Mouse (Mus musculus): ENCODE results near the gene Irf4. TPM values are rescaled to one million over a fixed set of nuclear protein-coding genes. Genes with fewer than 3 reads are reported as not detected.

Irf4 gene
- polyA plus RNA-seq, 1 experiment from 2014 or later, result not detected

DNA sequence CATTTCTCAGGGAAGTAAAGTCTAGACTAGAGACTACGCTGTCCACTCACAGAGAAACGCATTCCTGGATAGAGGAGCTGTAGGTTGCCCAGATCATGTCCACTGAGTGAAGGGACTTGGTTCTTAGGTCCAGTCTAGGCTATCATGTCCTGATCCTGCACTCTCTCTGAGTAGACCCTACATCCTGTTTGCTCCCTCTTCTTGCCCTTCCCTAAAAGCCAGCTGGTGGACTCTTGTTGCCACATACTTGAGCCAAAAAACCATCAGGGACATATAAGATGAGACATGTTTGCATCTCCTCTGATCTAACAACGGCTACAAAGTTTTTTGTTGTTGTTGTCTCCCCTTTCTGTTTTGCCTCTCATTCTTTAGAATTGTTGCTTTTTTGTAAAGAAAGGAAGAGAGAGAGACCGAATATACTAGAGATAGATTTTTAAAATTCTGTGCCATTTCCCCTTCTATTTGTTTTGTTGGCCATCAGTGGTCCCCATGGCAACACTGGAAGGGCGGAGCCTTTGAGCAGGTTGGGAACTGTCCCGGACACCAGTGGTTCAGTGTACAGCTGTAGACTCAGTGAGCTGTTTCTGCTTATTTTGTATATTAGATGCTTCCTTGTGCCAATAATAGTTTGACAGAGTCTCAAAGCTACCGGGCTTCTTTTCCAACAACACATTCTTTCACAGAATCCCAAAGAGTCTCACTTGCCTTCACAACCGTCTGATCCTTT, 15.2 kb downstream of the Irf4 start:
- H3K27me3 ChIP-seq (ENCODE audit: control insufficient read depth, insufficient read depth, low read length), result no peaks in the 10 kb centered on the region
- no peak overlapping the region for H3K4me2 ChIP-seq (ENCODE audit: low read depth, low read length)
- no peak overlapping the region for H3K9ac ChIP-seq (replicated peaks; ENCODE audit: low read depth, low read length)
- no peak overlapping the region for H3K27ac ChIP-seq (ENCODE audit: low read depth, low read length)
- H3K4me1 ChIP-seq (ENCODE audit: control insufficient read depth, insufficient read depth, low read length), result no peaks in the 10 kb centered on the region
- H3K36me3 ChIP-seq (ENCODE audit: control insufficient read depth, insufficient read depth, low read length), result no peaks in the 10 kb centered on the region
- 88% methylated on average over 8 of the region's 8 CpGs for WGBS
- ATAC-seq (ENCODE audit: low read depth), result no peak
- H3K9me3 ChIP-seq (ENCODE audit: control insufficient read depth, low read length), result no peaks in the 10 kb centered on the region
- H3K4me3 ChIP-seq (ENCODE audit: low read depth, low read length), result no peak overlapping the region

DNA sequence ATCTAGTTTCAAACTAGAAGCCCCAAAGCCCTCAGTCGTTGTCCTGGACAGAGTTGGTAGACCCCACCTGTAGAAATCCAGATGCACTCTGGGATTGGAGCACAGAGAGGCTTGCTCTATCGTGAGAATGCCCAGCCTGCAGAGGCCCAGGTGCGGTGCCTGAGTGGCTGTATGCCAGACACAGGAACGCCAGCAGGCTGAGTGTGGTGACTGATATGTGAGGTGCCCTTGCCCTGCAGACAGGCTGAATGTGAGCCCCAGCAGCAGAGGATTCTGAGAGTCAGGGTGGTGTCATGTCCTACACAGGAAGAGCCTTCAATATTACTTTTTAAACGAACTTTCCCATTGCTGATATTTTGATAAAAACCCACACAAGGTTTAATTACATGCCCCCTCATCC, 16.9 kb downstream of the Irf4 start:
- Histone ChIP-seq H3K27me3 (ENCODE audit: control insufficient read depth, insufficient read depth, low read length) (no peaks in the 10 kb centered on the region), H3K36me3 (ENCODE audit: control insufficient read depth, insufficient read depth, low read length) (no peaks in the 10 kb centered on the region), H3K9me3 (ENCODE audit: control insufficient read depth, low read length) (no peaks in the 10 kb centered on the region), H3K4me1 (ENCODE audit: control insufficient read depth, insufficient read depth, low read length) (no peaks in the 10 kb centered on the region), H3K4me2 (ENCODE audit: low read depth, low read length) (no peak overlapping the region), H3K27ac (ENCODE audit: low read depth, low read length) (no peak overlapping the region), H3K9ac (replicated peaks; ENCODE audit: low read depth, low read length) (no peak overlapping the region), H3K4me3 (ENCODE audit: low read depth, low read length) (no peak overlapping the region)
- no peak for ATAC-seq (ENCODE audit: low read depth)
- 89% methylated on average over 5 of the region's 5 CpGs for WGBS

DNA sequence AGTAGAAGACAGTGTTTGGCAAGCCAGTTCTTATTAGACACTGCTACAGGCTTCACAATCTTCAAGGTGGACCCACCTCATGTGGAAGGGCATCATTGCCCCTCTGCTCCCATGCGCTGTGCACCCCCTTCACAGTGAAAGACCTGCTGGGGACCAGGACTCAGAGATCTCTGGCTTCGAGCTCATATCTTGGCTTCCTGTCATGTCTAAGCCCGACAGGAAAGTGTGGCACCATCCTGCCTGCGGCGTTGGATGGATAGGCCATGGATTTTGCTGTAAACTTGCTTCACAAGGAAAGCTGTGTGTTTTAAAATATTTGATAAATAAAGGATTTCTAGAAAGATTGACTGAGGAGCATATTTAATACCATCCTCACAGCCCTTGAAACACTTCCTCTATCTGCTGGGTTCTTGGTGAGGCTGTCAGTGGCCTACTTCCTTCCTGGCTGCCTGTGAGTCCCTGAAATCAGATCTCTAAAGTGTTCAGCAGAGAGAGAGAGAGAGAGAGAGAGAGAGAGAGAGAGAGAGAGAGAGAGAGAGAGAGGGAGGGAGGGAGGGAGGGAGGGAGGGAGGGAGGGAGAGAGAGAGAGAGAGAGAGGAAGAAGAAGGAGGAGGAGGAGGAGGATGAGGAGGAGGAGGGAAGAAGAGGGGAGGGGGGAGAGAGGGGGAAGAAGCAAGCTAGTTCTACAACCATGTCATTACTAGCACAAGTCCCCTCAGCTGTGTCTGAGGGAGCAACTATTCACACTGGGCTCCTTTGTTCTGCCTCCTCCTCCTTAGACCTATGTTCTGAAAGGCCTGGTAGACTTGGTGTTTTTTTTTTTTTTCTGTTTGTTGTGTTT, 17.8 kb downstream of the Irf4 start:
- Histone ChIP-seq H3K4me3 (ENCODE audit: low read depth, low read length) (no peak overlapping the region), H3K4me2 (ENCODE audit: low read depth, low read length) (no peak overlapping the region), H3K9ac (replicated peaks; ENCODE audit: low read depth, low read length) (no peak overlapping the region), H3K36me3 (ENCODE audit: control insufficient read depth, insufficient read depth, low read length) (no peaks in the 10 kb centered on the region), H3K9me3 (ENCODE audit: control insufficient read depth, low read length) (no peaks in the 10 kb centered on the region), H3K27ac (ENCODE audit: low read depth, low read length) (no peak overlapping the region), H3K4me1 (ENCODE audit: control insufficient read depth, insufficient read depth, low read length) (no peaks in the 10 kb centered on the region), H3K27me3 (ENCODE audit: control insufficient read depth, insufficient read depth, low read length) (no peaks in the 10 kb centered on the region)
- no peak for ATAC-seq (ENCODE audit: low read depth)
- 95% methylated on average over 5 of the region's 5 CpGs for WGBS

DNA sequence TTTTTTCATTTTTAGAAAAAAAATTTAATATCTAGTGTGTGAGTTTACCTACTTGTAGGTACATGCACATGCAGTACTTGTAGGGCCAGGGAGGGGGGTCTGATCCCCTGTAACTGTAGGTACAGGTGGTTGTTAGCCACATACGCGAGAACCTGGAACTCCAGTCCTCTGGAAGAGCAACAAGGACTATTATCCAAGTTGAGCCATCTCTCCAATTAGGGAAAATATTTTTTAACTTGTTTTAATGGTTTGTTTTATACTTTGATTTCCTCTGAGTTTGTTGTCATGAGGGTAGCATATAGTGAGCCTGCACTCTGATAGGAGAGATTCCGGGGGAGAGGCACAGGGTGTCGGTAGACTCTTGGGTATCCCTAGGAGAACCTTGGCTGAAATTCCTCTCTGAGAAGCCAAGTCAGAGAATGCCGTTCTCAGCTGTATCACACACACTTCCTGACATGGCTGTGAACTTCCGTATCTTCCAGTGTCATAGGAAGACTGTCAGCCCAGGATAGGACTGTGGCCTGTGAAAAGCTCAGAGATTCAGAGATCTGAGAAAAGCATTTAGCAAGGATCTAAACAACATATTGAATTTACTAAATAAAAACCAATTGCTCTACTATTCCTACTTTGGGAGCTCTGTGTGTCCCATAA, 18.6 kb downstream of the Irf4 start:
- Histone ChIP-seq H3K9ac (replicated peaks; ENCODE audit: low read depth, low read length) (no peak overlapping the region), H3K27me3 (ENCODE audit: control insufficient read depth, insufficient read depth, low read length) (no peaks in the 10 kb centered on the region), H3K36me3 (ENCODE audit: control insufficient read depth, insufficient read depth, low read length) (no peaks in the 10 kb centered on the region), H3K4me3 (ENCODE audit: low read depth, low read length) (no peak overlapping the region), H3K9me3 (ENCODE audit: control insufficient read depth, low read length) (no peaks in the 10 kb centered on the region), H3K27ac (ENCODE audit: low read depth, low read length) (no peak overlapping the region), H3K4me1 (ENCODE audit: control insufficient read depth, insufficient read depth, low read length) (no peaks in the 10 kb centered on the region), H3K4me2 (ENCODE audit: low read depth, low read length) (no peak overlapping the region)
- WGBS, result 90% methylated on average over 6 of the region's 6 CpGs
- ATAC-seq (ENCODE audit: low read depth), result no peak

DNA sequence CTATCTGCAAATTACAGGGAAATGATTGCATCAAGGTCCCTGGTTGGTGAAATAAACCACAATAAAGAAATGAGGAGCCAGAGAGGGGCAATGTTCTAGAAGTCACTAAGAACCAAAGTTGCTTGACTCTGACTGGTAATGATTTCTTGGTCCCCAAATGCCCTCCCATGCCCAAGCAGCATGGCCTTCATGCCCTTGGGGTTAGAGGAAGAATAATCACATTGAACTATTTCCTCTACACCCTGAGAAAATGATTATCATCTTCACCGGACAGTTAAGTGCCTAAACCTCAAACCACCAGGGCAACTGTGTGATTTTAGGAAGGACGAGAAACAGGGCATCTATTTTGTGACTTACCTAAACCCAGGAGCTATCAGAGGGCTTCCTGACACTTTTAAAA, 27.0 kb downstream of the Irf4 start:
- no peaks in the 10 kb centered on the region for H3K36me3 ChIP-seq (ENCODE audit: control insufficient read depth, insufficient read depth, low read length)
- H3K4me1 ChIP-seq (ENCODE audit: control insufficient read depth, insufficient read depth, low read length), result no peaks in the 10 kb centered on the region
- WGBS, result 89% methylated on average over 2 of the region's 2 CpGs
- no peak overlapping the region for H3K27ac ChIP-seq (ENCODE audit: low read depth, low read length)
- H3K4me2 ChIP-seq (ENCODE audit: low read depth, low read length), result no peak overlapping the region
- no peak overlapping the region for H3K9ac ChIP-seq (replicated peaks; ENCODE audit: low read depth, low read length)
- no peak for ATAC-seq (ENCODE audit: low read depth)
- H3K4me3 ChIP-seq (ENCODE audit: low read depth, low read length), result no peak overlapping the region
- H3K9me3 ChIP-seq (ENCODE audit: control insufficient read depth, low read length), result no peaks in the 10 kb centered on the region
- H3K27me3 ChIP-seq (ENCODE audit: control insufficient read depth, insufficient read depth, low read length), result no peaks in the 10 kb centered on the region

DNA sequence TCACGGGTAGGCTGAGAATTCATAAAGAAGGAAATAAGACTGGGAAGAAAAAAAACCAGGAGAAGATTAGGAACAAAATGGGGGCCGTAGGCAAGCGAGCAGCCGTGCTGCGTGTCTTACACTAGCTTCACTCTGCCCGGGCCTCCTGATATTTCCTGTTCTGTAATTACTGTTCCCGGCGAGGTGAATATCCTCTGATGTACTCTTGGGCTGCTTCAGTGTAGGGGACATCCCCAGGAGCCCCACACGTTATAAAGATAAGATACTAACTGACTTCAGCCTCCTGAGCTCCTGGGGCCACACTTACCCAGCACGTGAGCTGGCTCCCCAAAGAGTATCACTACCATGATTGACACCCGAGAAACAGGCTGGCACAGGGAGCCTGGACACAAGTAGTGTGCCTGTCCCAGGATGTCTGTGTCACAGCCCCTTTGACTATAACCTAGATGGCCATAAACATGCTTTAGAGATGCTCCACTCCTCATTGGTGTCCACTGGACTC, 28.7 kb downstream of the Irf4 start:
- no peak overlapping the region for H3K9ac ChIP-seq (replicated peaks; ENCODE audit: low read depth, low read length)
- H3K4me3 ChIP-seq (ENCODE audit: low read depth, low read length), result no peak overlapping the region
- H3K27ac ChIP-seq (ENCODE audit: low read depth, low read length), result no peak overlapping the region
- H3K27me3 ChIP-seq (ENCODE audit: control insufficient read depth, insufficient read depth, low read length), result no peaks in the 10 kb centered on the region
- H3K36me3 ChIP-seq (ENCODE audit: control insufficient read depth, insufficient read depth, low read length), result no peaks in the 10 kb centered on the region
- 85% methylated on average over 11 of the region's 11 CpGs for WGBS
- H3K4me2 ChIP-seq (ENCODE audit: low read depth, low read length), result no peak overlapping the region
- H3K4me1 ChIP-seq (ENCODE audit: control insufficient read depth, insufficient read depth, low read length), result no peaks in the 10 kb centered on the region
- no peak for ATAC-seq (ENCODE audit: low read depth)
- H3K9me3 ChIP-seq (ENCODE audit: control insufficient read depth, low read length), result no peaks in the 10 kb centered on the region

DNA sequence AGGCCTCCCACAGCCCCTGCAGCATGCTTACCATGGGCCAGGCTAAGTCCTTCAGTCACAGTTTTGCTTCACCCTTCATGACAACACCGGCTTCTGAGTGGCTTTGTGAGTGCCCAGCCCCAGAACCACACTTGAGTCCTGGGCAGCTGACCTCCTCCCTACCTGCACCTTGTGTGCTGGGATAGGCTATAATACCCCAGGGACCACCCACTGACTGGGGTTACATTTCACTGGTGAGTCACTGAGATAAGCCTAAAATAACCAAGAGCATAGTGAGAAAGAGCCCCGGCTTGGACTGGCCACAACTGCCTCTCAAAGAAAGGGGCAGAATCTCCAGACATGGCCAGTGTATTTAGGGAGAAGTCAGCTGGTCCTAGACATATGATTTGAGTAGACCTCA, 32.9 kb downstream of the Irf4 start:
- H3K27me3 ChIP-seq (ENCODE audit: control insufficient read depth, insufficient read depth, low read length), result no peaks in the 10 kb centered on the region
- H3K4me3 ChIP-seq (ENCODE audit: low read depth, low read length), result no peak overlapping the region
- no peak for ATAC-seq (ENCODE audit: low read depth)
- no peak overlapping the region for H3K27ac ChIP-seq (ENCODE audit: low read depth, low read length)
- no peaks in the 10 kb centered on the region for H3K9me3 ChIP-seq (ENCODE audit: control insufficient read depth, low read length)
- H3K36me3 ChIP-seq (ENCODE audit: control insufficient read depth, insufficient read depth, low read length), result no peaks in the 10 kb centered on the region
- H3K4me1 ChIP-seq (ENCODE audit: control insufficient read depth, insufficient read depth, low read length), result no peaks in the 10 kb centered on the region
- H3K4me2 ChIP-seq (ENCODE audit: low read depth, low read length), result no peak overlapping the region
- no peak overlapping the region for H3K9ac ChIP-seq (replicated peaks; ENCODE audit: low read depth, low read length)
- 85% methylated on average over 2 of the region's 2 CpGs for WGBS

DNA sequence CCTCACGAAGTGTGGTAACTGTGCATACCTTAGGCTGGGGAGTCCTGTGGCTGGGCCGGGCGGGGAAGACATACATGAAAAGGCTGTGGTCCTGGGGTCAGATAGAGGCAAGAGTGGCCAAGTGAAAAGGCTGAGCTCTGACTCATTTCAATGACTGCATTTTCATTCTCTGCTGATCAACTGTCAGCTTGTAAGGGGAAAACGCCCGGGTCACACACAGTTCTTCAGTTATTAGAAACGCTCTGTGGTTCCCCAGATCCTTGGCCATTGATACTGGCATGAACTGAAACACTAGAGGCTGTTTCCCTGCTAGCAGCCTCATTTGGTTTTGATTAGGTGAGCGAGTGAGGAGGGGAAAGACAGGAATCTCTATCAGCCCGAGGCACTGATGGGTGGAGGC, 33.4 kb downstream of the Irf4 start:
- Histone ChIP-seq H3K9me3 (ENCODE audit: control insufficient read depth, low read length) (no peaks in the 10 kb centered on the region), H3K4me1 (ENCODE audit: control insufficient read depth, insufficient read depth, low read length) (no peaks in the 10 kb centered on the region), H3K4me3 (ENCODE audit: low read depth, low read length) (no peak overlapping the region), H3K27ac (ENCODE audit: low read depth, low read length) (no peak overlapping the region), H3K4me2 (ENCODE audit: low read depth, low read length) (no peak overlapping the region), H3K36me3 (ENCODE audit: control insufficient read depth, insufficient read depth, low read length) (no peaks in the 10 kb centered on the region), H3K27me3 (ENCODE audit: control insufficient read depth, insufficient read depth, low read length) (no peaks in the 10 kb centered on the region), H3K9ac (replicated peaks; ENCODE audit: low read depth, low read length) (no peak overlapping the region)
- WGBS, result 62% methylated on average over 8 of the region's 8 CpGs
- ATAC-seq (ENCODE audit: low read depth), result no peak
